Mouse (Mus musculus) kidney, postnatal 0 days (tissue): ENCODE data around the gene Dst. TPM values are rescaled to one million over a fixed set of nuclear protein-coding genes. Genes with fewer than 3 reads are reported as not detected.
A peak's percentile ranks its signal among the peaks of the same experiment; 100 is the strongest.

Experiments
- ATAC-seq: fragments of 200-750 bp; cut with Nextera tagmentation; replicated peaks from 2 replicates; pipeline ENCODE4 v1.8.0; 2017; ENCODE audit warnings: low read depth, moderate number of reproducible peaks, moderate TSS enrichment, moderate library complexity; ENCODE audit not compliant: low FRiP score
- DNase-seq: peaks from one replicate; pipeline ENCODE4 v3.0.0-alpha.2; 2016; ENCODE audit warnings: low spot score
- H3K27ac ChIP-seq: fragments of 300-500 bp; sonication (generic); 2 replicates; pipeline ENCODE4 v1.5.1; 2014; ENCODE audit warnings: mild to moderate bottlenecking
- H3K27me3 ChIP-seq: fragments of 300-500 bp; sonication (generic); 2 replicates; pipeline ENCODE4 v1.6.1; 2014; ENCODE audit warnings: low read length, mixed read lengths; ENCODE audit not compliant: insufficient read depth
- H3K36me3 ChIP-seq: fragments of 300-500 bp; sonication (generic); 2 replicates; pipeline ENCODE4 v1.6.1; 2014; ENCODE audit warnings: low read length, mixed read lengths; ENCODE audit not compliant: insufficient read depth
- H3K4me1 ChIP-seq: fragments of 300-500 bp; sonication (generic); replicated peaks from 2 replicates; pipeline ENCODE4 v1.6.1; 2014; ENCODE audit warnings: antibody characterized with exemption, low read length, mixed read lengths; ENCODE audit not compliant: insufficient read depth
- H3K4me2 ChIP-seq: fragments of 300-500 bp; sonication (generic); 2 replicates; pipeline ENCODE4 v1.6.1; 2014; ENCODE audit warnings: mild to moderate bottlenecking, low read length, moderate library complexity, mixed read lengths
- H3K4me3 ChIP-seq: fragments of 300-500 bp; sonication (generic); replicated peaks from 2 replicates; pipeline ENCODE4 v1.5.1; 2014; ENCODE audit warnings: low read depth, low read length
- H3K9ac ChIP-seq: fragments of 300-500 bp; sonication (generic); 2 replicates; pipeline ENCODE4 v1.6.1; 2014; ENCODE audit warnings: low read depth, low read length
- H3K9me3 ChIP-seq: fragments of 300-500 bp; sonication (generic); replicated peaks from 2 replicates; pipeline ENCODE4 v1.6.1; 2016; ENCODE audit warnings: low read length, inconsistent platforms, mixed read lengths
- CTCF ChIP-seq: IDR thresholded peaks from 2 replicates; pipeline ENCODE4 v1.5.1; 2016; ENCODE audit warnings: antibody characterized with exemption, low read depth, mild to moderate bottlenecking, moderate library complexity
- WGBS: fragments of 180-500 bp; shearing (Covaris S2); extraction: QIAGEN DNeasy Blood & Tissue Kit; methylation state at CpG from one replicate; pipeline ENCODE4 v1.1.7; 2014; 5-methylcytosine and 5-hydroxymethylcytosine counted together
- polyA plus RNA-seq: library from polyadenylated mRNA; unstranded; fragments of >200 nt; fragmentation: Nextera tagmentation; extraction: Ambion mirVana; gene quantifications from 2 replicates; pipeline ENCODE4 v1.2.1, GENCODE M21; 2015

Gene Dst
- polyA plus RNA-seq, 1 experiment from 2014 or later, result 22.4 TPM

DNA sequence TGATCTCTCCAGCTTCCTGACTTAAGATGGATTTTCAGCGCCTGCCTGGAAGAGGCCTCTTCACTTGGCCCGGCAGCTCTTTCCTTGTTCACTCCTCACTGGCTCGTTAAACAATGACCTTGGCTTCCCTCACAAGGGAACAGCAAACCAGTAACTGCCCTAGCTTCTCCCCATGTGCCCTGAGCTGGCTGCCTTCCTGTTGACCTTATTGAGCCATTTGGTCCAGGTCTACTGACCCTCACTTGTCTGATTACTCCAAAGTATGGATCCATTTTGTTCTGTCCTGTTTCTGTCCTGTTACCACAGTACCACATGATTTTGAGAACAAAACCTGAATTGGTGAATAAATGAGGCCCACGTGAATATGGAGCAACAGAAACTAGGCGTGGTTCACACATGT lies 31.8 kb downstream of the Dst start:
- DNase-seq (no peak), ATAC-seq (no peak)
- Histone ChIP-seq H3K27ac (no peak overlapping the region), H3K9me3 (no peaks in the 10 kb centered on the region), H3K9ac (no peak overlapping the region), H3K36me3 (no peaks in the 10 kb centered on the region), H3K4me3 (no peak overlapping the region), H3K4me1 (no peaks in the 10 kb centered on the region), H3K27me3 (no peaks in the 10 kb centered on the region), H3K4me2 (no peak overlapping the region)
- no peak for TF ChIP-seq CTCF
- WGBS, result 61% methylated on average over 5 of the region's 5 CpGs

DNA sequence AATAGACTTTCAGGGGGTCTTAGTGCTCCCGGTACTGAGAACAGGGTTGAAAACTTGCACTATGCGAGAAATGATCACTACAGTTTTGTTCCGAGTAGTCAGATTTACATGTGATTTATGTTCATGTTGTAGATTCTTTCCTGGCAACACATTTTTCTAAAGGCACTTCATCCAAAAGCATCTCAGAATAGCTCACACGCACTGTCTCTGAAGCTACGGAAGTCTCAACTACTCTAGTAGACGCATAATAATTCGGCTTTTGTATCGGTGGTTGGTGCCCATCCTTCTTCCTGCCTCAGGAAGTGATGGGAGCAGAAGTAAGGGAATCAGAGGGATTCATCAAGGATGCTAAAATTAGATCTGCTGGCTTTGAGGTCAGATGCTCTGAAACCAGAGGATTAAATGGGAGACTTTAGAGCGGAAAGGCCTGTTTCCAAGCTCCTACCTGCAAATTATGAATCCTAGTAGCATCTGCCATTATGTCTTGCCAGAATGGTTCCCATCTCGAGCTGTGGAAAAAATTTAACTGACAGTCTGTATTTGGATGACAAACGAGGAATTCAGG lies 32.4 kb downstream of the Dst start:
- Histone ChIP-seq H3K9ac (no peak overlapping the region), H3K27me3 (no peaks in the 10 kb centered on the region), H3K4me3 (no peak overlapping the region), H3K27ac (no peak overlapping the region), H3K9me3 (no peaks in the 10 kb centered on the region), H3K4me2 (no peak overlapping the region), H3K4me1 (no peaks in the 10 kb centered on the region), H3K36me3 (no peaks in the 10 kb centered on the region)
- WGBS, result 77% methylated on average over 11 of the region's 11 CpGs
- TF ChIP-seq CTCF, result no peak
- ATAC-seq (no peak), DNase-seq (no peak)

DNA sequence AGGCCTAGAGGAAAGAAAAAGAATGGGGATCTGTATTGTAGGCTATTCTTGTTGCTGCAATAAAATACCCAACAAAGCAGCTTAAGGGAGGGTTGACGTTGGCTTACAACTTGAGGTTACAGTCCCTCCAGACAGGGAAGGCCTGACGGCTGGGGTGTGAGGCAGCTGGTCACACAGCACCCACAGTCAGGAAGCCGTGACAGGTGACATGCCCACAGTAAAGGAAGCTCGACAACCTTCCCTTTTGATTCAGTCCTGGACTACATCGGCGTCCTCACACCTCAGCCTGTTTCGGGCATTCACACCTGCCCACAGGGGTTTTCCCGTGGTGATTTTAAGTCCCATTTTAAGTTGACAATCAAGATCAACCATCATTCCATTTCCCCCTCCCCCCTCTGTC lies 34.6 kb downstream of the Dst start:
- H3K4me3 ChIP-seq, result no peak overlapping the region
- no peaks in the 10 kb centered on the region for H3K36me3 ChIP-seq
- DNase-seq (no peak), ATAC-seq (no peak)
- no peak overlapping the region for H3K4me2 ChIP-seq
- H3K4me1 ChIP-seq, result no peaks in the 10 kb centered on the region
- TF ChIP-seq CTCF, result no peak
- no peak overlapping the region for H3K27ac ChIP-seq
- no peaks in the 10 kb centered on the region for H3K9me3 ChIP-seq
- H3K9ac ChIP-seq, result no peak overlapping the region
- WGBS, result 86% methylated on average over 8 of the region's 8 CpGs
- H3K27me3 ChIP-seq, result no peaks in the 10 kb centered on the region

DNA sequence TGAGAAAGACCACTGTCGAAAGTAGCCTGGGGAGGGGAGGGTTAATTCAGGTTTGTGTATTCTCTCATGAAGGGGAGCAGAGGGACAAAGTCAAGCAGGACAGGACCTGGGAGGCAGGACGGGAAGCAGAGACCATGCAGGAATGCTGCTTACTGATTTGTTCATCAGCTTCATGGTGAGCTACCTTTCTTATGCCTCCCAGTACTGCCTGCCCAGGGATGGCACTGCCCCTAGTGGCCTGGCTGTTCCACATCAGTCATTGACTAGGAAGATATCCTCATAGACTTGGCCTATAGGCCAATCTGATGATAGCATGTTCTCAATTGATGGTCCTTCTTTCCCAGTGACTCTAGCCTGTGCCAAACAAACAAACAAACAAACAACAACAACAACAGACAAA lies 35.9 kb downstream of the Dst start:
- no peak for ATAC-seq
- Histone ChIP-seq H3K36me3 (no peaks in the 10 kb centered on the region), H3K27me3 (no peaks in the 10 kb centered on the region), H3K9me3 (no peaks in the 10 kb centered on the region), H3K27ac (no peak overlapping the region), H3K4me2 (no peak overlapping the region), H3K9ac (no peak overlapping the region), H3K4me3 (no peak overlapping the region), H3K4me1 (no peaks in the 10 kb centered on the region)
- WGBS, result 94% methylated on average over 2 of the region's 2 CpGs
- peak; percentile 18; the same call in 1 of the 2 replicates for TF ChIP-seq CTCF
- DNase-seq, result no peak

DNA sequence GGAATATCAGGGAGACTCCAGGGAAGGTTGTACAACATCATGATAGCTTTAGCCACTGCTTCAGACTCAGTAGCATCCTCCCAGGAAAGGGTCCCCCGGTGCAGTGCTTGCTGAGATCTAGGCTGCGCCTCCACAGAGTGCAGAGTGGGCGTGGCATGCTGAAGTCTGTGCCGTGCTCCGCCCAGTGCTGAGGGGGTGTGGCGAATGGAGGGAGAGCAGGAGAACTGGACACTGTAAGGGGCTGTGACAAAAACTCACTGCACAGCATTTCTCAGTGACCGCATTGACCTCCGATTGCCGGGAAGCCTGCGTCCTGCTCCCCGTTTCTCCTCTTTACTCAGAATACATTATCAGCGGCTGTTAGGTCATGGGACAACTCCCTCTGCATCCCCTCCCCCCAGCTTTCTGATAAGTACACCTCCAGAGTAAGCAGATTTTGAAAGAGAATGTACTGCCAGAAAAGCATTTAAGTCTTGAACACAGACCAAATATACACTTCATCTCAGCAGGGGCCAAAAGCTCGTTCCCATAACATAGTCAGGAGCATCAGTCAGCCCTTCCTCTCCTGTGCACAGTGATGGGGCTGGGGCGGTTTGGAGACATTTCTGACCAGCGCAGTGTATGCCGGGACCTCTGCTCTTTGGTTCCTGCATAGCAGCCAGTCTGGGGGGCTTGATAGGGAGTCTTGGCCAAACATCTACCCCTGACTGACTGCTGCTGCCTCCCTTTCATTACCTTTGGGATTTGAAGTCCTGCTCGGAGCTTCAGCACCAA lies 37.1 kb downstream of the Dst start:
- Histone ChIP-seq H3K9me3 (no peaks in the 10 kb centered on the region), H3K36me3 (no peaks in the 10 kb centered on the region), H3K27me3 (no peaks in the 10 kb centered on the region), H3K4me3 (no peak overlapping the region), H3K4me1 (no peaks in the 10 kb centered on the region), H3K27ac (no peak overlapping the region), H3K4me2 (peak overlapping the region; percentile 18; the same call in 1 of the 2 replicates), H3K9ac (no peak overlapping the region)
- TF ChIP-seq CTCF, result no peak
- peak; percentile 65; the same call in 1 of the 2 replicates for ATAC-seq
- 61% methylated on average over 17 of the region's 17 CpGs for WGBS
- peak; percentile 25 for DNase-seq

DNA sequence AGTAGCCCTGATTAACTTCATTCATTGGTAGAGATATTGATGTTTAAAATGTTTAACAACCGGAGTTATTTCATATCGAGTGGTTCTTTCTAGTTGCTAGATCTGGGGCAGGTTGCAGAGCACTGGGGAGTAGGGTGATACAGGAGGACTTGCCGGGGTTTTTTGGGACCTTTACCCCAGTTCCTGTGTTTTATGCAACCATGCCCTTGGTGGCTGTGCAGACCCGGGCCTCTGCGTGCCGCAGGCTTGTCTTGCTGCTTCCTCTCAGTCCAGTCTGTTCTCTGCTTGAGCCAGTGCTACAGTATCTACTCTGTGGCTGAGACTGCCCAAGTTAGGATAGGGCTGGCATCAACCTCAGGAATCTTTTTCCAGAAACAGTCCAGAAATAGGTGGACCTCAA lies 37.7 kb downstream of the Dst start:
- Histone ChIP-seq H3K9me3 (no peaks in the 10 kb centered on the region), H3K36me3 (no peaks in the 10 kb centered on the region), H3K27me3 (no peaks in the 10 kb centered on the region), H3K4me2 (no peak overlapping the region), H3K27ac (no peak overlapping the region), H3K9ac (no peak overlapping the region), H3K4me3 (no peak overlapping the region), H3K4me1 (no peaks in the 10 kb centered on the region)
- 86% methylated on average over 6 of the region's 6 CpGs for WGBS
- no peak for TF ChIP-seq CTCF
- DNase-seq (no peak), ATAC-seq (no peak)
